Mouse (Mus musculus) central nervous system, embryonic 18 days (tissue): ENCODE measurements around the gene Rufy2. TPM values are rescaled to one million over a fixed set of nuclear protein-coding genes. Genes with fewer than 3 reads are reported as not detected.

Source experiments
- polyA plus RNA-seq: library from polyadenylated mRNA; depleted of rRNA; stranded (reverse); fragments of >200 nt; gene quantifications from 2 replicates; pipeline ENCODE4 v1.2.3, GENCODE M21; 2012; rRNA removed

Gene Rufy2
- 52.0 and 56.6 TPM in 2 replicates for polyA plus RNA-seq

DNA sequence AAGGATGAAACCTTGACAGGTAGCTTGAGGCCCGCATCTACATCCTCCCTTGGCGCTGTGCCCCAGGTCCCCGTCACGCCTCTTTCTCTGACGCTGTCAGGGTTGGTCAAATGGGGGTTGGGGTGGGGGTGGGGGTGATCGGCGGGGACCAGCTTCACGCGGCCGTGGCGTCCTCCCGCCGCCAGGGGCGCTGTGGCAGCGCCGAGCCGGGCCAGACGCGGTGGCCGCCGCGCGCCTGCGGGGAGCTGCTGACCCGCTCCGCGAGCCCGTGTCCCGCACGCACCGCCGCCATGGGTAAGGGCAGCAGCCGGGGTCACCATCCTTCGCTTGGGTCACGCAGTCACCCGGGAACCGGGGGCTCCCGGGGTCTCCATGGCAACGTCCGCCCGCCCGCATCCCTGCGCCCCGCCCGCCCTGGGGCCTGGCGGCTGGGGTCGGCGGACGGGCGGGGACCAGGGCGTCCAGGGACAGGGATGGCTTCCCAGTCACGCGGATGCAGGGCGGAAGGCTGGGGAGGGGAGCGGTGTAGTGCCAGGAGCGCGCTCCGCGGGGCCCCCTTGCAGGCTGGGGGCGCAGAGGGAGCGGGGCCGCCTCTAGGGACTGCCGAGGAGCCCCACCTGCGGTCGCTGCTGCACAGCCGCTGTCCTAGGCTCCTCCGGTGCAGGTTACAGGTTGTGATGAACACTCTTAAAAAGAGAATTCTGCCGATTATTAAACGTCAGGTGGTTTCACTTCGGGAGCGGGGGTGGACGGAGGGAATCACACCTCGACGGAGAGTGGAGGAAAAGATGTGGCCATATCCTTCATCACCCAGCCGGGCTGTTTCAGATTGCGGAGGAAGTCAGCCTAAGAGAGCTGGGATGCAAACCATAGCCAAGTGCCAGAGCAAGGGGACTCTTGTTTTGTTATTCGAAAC lies at the start of gene Rufy2:
TSS of gene Rufy2 (plus strand) at position 185 of the 916 bp plus-strand sequence.

GRCm38 (mm10) chr10:62946738-62947471 lies 33.1 kb upstream of the Rufy2 start, which contains the start of gene Dna2:
Dna2 (plus strand) TSS chr10:62947026.

GRCm38 (mm10) chr10:63023749-63024579 lies 43.9 kb downstream of the Rufy2 start, which contains the start of the genes Hnrnph3 and Pbld2:
Hnrnph3 (minus strand) TSS chr10:63024217.
Pbld2 (plus strand) TSS chr10:63024315.

GRCm38 (mm10) chr10:63059862-63060261 lies 79.8 kb downstream of the Rufy2 start, which contains the start of gene Pbld1:
Pbld1 (plus strand) TSS chr10:63060162.

Other genes with a start within 250 kb of the Rufy2 start
- gene Ccar1, start 187.9 kb upstream of the Rufy2 start, polyA plus RNA-seq = 58.4 and 62.2 TPM in 2 replicates
- 8.8 TPM in 2 replicates for gene Tet1, start 71.2 kb upstream of the Rufy2 start, polyA plus RNA-seq
- gene Slc25a16, start 59.6 kb upstream of the Rufy2 start, polyA plus RNA-seq = 17.1 and 17.2 TPM in 2 replicates
- gene Dna2, start 33.2 kb upstream of the Rufy2 start, polyA plus RNA-seq = 5.7 and 7.3 TPM in 2 replicates
- 102 and 109 TPM in 2 replicates for gene Hnrnph3, start 44.0 kb downstream of the Rufy2 start, polyA plus RNA-seq
- 1.9 TPM in 2 replicates for gene Pbld2, start 44.1 kb downstream of the Rufy2 start, polyA plus RNA-seq
- 0.13 and 0.27 TPM in 2 replicates for gene Pbld1, start 79.9 kb downstream of the Rufy2 start, polyA plus RNA-seq
- 1.2 and 3.0 TPM in 2 replicates for gene Atoh7, start 119.4 kb downstream of the Rufy2 start, polyA plus RNA-seq
- 0.53 and 1.1 TPM in 2 replicates for gene Mypn, start 223.7 kb downstream of the Rufy2 start, polyA plus RNA-seq